Mouse (Mus musculus) testis, adult 2 months (tissue): ENCODE results near the gene Supv3l1. TPM values are rescaled to one million over a fixed set of nuclear protein-coding genes. Genes with fewer than 3 reads are reported as not detected.
"Not testable (repeated sequence)": the region's sequence is repeated elsewhere in the genome, so short reads cannot be mapped to it uniquely, and the experiment has no call there.

Experiments used
- H3K27ac ChIP-seq: fragments of 200-500 bp; 2 replicates; pipeline ENCODE4 v1.5.1; 2012; ENCODE audit warnings: low read depth, low read length; ENCODE audit not compliant: control insufficient read depth, insufficient read depth
- H3K27me3 ChIP-seq: fragments of 200-500 bp; 2 replicates; pipeline ENCODE4 v1.6.1; 2012; ENCODE audit warnings: mild to moderate bottlenecking, low read length, moderate library complexity; ENCODE audit not compliant: control insufficient read depth, insufficient read depth
- H3K36me3 ChIP-seq: fragments of 200-500 bp; 2 replicates; pipeline ENCODE4 v1.6.1; 2012; ENCODE audit warnings: mild to moderate bottlenecking, low read length; ENCODE audit not compliant: control insufficient read depth, insufficient read depth
- H3K4me1 ChIP-seq: fragments of 200-500 bp; 2 replicates; pipeline ENCODE4 v1.6.1; 2012; ENCODE audit warnings: low read length; ENCODE audit not compliant: control insufficient read depth, insufficient read depth
- H3K4me3 ChIP-seq: fragments of 200-500 bp; 2 replicates; pipeline ENCODE4 v1.5.1; 2012; ENCODE audit warnings: low read depth, mild to moderate bottlenecking, low read length, moderate library complexity, mixed read lengths; ENCODE audit not compliant: control insufficient read depth
- CTCF ChIP-seq: fragments of 200-500 bp; IDR thresholded peaks from 2 replicates; pipeline ENCODE4 v1.5.1; 2012; ENCODE audit warnings: low read depth, mild to moderate bottlenecking, inconsistent platforms, low read length, moderate library complexity; ENCODE audit not compliant: control insufficient read depth, insufficient read depth, insufficient replicate concordance
- POLR2A ChIP-seq: fragments of 200-500 bp; IDR thresholded peaks from 2 replicates; pipeline ENCODE4 v1.6.1; 2012; ENCODE audit warnings: low read depth, mild to moderate bottlenecking, inconsistent platforms, low read length, moderate library complexity; ENCODE audit not compliant: control insufficient read depth
- polyA plus RNA-seq: library from polyadenylated mRNA; depleted of rRNA; stranded (reverse); fragments of >200 nt; gene quantifications from 2 replicates; pipeline ENCODE4 v1.2.3, GENCODE M21; 2012

The Supv3l1 gene
- polyA plus RNA-seq, 1 experiment: 15.3 TPM

DNA sequence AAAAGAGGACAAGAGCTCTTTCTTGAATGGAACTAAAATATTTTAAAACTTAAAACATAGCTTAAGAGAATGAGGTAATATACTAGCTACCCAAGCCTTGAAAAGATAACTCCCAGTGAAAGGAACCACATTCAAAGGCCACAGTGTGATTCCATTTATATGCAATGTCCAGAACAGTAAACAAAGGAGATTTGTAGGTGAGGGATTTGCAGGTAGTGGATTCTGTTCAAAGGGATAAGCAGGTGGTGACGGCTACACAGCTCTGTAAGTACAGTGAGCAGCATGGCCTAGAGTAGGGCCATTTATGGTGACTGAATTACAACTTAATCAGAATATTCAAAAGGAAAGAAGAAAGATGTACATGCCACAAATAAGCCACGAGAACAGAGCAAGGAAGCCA is 27.4 kb upstream of the Supv3l1 start:
- TF ChIP-seq CTCF: no peak
- TF ChIP-seq POLR2A: no peak
- no peak overlapping the region for H3K27ac ChIP-seq
- no peaks in the 10 kb centered on the region; the same call in 1 of the 2 replicates for H3K36me3 ChIP-seq
- H3K4me1 ChIP-seq: peaks cover 2% of the 10 kb centered on the region; the same call in 1 of the 2 replicates
- H3K4me3 ChIP-seq: no peak overlapping the region
- no peaks in the 10 kb centered on the region for H3K27me3 ChIP-seq

DNA sequence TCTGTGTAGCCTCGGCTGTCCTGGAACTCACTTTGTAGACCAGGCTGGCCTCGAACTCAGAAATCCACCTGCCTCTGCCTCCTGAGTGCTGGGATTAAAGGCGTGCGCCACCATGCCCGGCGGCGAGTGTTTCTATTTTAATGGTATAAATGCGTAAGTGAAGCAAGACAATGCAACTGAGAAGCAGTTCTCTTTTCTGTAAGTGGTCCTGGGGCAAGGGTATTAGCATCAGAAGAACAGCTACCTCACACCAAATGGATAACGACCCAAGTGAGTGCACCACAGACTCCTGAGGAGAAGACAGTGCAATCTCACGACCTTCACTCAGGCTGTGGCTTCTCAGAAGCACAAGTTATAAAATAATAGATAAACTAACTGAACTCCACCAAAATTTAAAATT is 25.4 kb upstream of the Supv3l1 start:
- TF ChIP-seq CTCF: no peak
- no peak for TF ChIP-seq POLR2A
- Histone ChIP-seq H3K4me1 (peaks cover 2% of the 10 kb centered on the region; the same call in 1 of the 2 replicates), H3K4me3 (no peak overlapping the region), H3K27ac (no peak overlapping the region), H3K36me3 (no peaks in the 10 kb centered on the region; the same call in 1 of the 2 replicates), H3K27me3 (no peaks in the 10 kb centered on the region)

GRCm38 (mm10) chr10:62471105-62471504 is 21.6 kb upstream of the Supv3l1 start:
- Histone ChIP-seq H3K27ac (no peak overlapping the region), H3K36me3 (no peaks in the 10 kb centered on the region; the same call in 1 of the 2 replicates), H3K4me1 (peaks cover 2% of the 10 kb centered on the region; the same call in 1 of the 2 replicates), H3K27me3 (no peaks in the 10 kb centered on the region), H3K4me3 (no peak overlapping the region)
- no peak for TF ChIP-seq CTCF
- no peak for TF ChIP-seq POLR2A

GRCm38 (mm10) chr10:62469736-62470135 is 20.2 kb upstream of the Supv3l1 start:
- Histone ChIP-seq H3K27ac (no peak overlapping the region), H3K4me1 (no peaks in the 10 kb centered on the region), H3K36me3 (no peaks in the 10 kb centered on the region; the same call in 1 of the 2 replicates), H3K27me3 (no peaks in the 10 kb centered on the region), H3K4me3 (no peak overlapping the region)
- TF ChIP-seq CTCF (no peak), POLR2A (no peak)

GRCm38 (mm10) chr10:62461321-62461720 is 11.8 kb upstream of the Supv3l1 start:
- Histone ChIP-seq H3K36me3 (peaks cover 3% of the 10 kb centered on the region; the same call in 1 of the 2 replicates), H3K27me3 (no peaks in the 10 kb centered on the region), H3K4me1 (no peaks in the 10 kb centered on the region), H3K4me3 (no peak overlapping the region), H3K27ac (no peak overlapping the region)
- TF ChIP-seq POLR2A: no peak
- TF ChIP-seq CTCF: no peak

- not testable (repeated sequence) for H3K27ac ChIP-seq, H3K36me3 ChIP-seq, H3K27me3 ChIP-seq, H3K4me1 ChIP-seq
- peak overlapping the region; percentile 91 for H3K4me3 ChIP-seq
Observed at GRCm38 (mm10) chr10:62452001-62452400, 2.5 kb upstream of the Supv3l1 start.

DNA sequence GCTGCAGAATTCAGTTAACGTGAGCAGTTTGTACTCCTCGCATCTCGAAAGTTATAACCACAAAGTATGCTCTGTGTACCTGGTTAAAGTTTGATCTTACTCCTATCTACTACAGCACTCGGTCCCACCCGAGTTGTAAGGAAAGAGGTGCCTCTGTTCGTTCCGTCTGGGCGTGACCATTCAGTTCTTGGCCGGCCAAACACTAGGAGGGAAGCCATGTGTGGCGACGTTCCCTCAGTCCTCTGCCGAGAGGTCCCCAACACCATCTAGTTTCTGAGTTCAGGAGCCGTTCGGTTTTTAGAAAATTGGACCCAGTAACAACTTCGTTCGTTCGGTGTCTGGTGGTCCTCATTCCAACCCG is 722 bp upstream of the Supv3l1 start:
- Histone ChIP-seq H3K27ac (peak overlapping the region; percentile 97), H3K4me1 (peaks cover 4% of the 10 kb centered on the region), H3K4me3 (peak overlapping the region; percentile 91), H3K27me3 (no peaks in the 10 kb centered on the region), H3K36me3 (no peaks in the 10 kb centered on the region; the same call in none of the 2 replicates)
- TF ChIP-seq CTCF (0 out of 2 replicates have a peak, but pooled peaks have one; percentile 6), POLR2A (peak; percentile 36; the same call in 1 of the 2 replicates)

- Histone ChIP-seq H3K36me3 (peaks cover 2% of the 10 kb centered on the region), H3K4me3 (no peak overlapping the region), H3K27me3 (no peaks in the 10 kb centered on the region), H3K4me1 (no peaks in the 10 kb centered on the region), H3K27ac (no peak overlapping the region)
- TF ChIP-seq CTCF: no peak
- TF ChIP-seq POLR2A: no peak
Observed at GRCm38 (mm10) chr10:62430427-62430826, 19.1 kb downstream of the Supv3l1 start.
